In genomic region chr7:5051193-5052192, GRCm38 (mm10) we compare ENCODE assay signal across 8 mouse cellular contexts. TPM values are rescaled to one million over a fixed set of nuclear protein-coding genes. Genes with fewer than 3 reads are reported as not detected.
DNase-seq lines count a peak whose midpoint lies in the region; ATAC-seq and TF ChIP-seq lines count a peak whose summit lies in the region.

Zfp580 (plus strand) TSS chr7:5051538.

- no peaks in the 10 kb centered on the region for H3K36me3 ChIP-seq in forebrain, embryonic 12.5 days (replicated peaks)
- H3K36me3 ChIP-seq in heart, embryonic 15.5 days, result no peaks in the 10 kb centered on the region
- H3K36me3 ChIP-seq in liver, embryonic 15.5 days (replicated peaks), result no peaks in the 10 kb centered on the region
- no peaks in the 10 kb centered on the region for H3K36me3 ChIP-seq in neural tube, embryonic 11.5 days (ENCODE audit: control insufficient read depth, insufficient read depth, low read length)

- peak; percentile 84 for ATAC-seq in forebrain, embryonic 12.5 days (ENCODE audit: low FRiP score)
- ATAC-seq in heart, embryonic 15.5 days (replicated peaks; ENCODE audit: insufficient number of reproducible peaks, insufficient read depth, low FRiP score, low read depth), result peak; percentile 77
- ATAC-seq in liver, embryonic 15.5 days (ENCODE audit: insufficient read depth), result peak; percentile 61
- ATAC-seq in neural tube, embryonic 11.5 days (ENCODE audit: insufficient read depth, low FRiP score, low TSS enrichment), result peak; percentile 84

- peak within 1 kb of the TSS; percentile 69 for H3K4me3 ChIP-seq in bone marrow macrophage, adult 2 months (ENCODE audit: insufficient read depth, low read length)
- peak within 1 kb of the TSS; percentile 79 for H3K4me3 ChIP-seq in forebrain, embryonic 12.5 days (replicated peaks)
- H3K4me3 ChIP-seq in heart, embryonic 15.5 days, result peak within 1 kb of the TSS; percentile 89
- peak within 1 kb of the TSS; percentile 61 for H3K4me3 ChIP-seq in liver, embryonic 15.5 days (replicated peaks)
- H3K4me3 ChIP-seq in neural tube, embryonic 11.5 days (ENCODE audit: low read depth, low read length), result peak within 1 kb of the TSS; percentile 79

- no peak for TF ChIP-seq POLR2A in bone marrow macrophage, adult 2 months (IDR thresholded peaks at IDR 0.05; ENCODE audit: borderline replicate concordance, low read depth, low read length)

- DNase-seq in CD4-positive, CD25-positive, alpha-beta regulatory T cell, adult 2 months (ENCODE audit: low read depth, low spot score), result peak; percentile 76
- peak; percentile 82 for DNase-seq in kidney, postnatal 14 days
- peak; percentile 87 for DNase-seq in neural tube, embryonic 11.5 days (ENCODE audit: low spot score)
- DNase-seq in testis, postnatal 10 days (ENCODE audit: low spot score), result peak; percentile 85

- H3K4me1 ChIP-seq in bone marrow macrophage, adult 2 months (ENCODE audit: control insufficient read depth, insufficient read depth, low read length), result peaks cover 12% of the 10 kb centered on the region
- H3K4me1 ChIP-seq in forebrain, embryonic 12.5 days, result peaks cover 35% of the 10 kb centered on the region
- peaks cover 33% of the 10 kb centered on the region for H3K4me1 ChIP-seq in heart, embryonic 15.5 days (replicated peaks)
- H3K4me1 ChIP-seq in liver, embryonic 15.5 days (replicated peaks), result peaks cover 22% of the 10 kb centered on the region
- peaks cover 13% of the 10 kb centered on the region for H3K4me1 ChIP-seq in neural tube, embryonic 11.5 days (ENCODE audit: control insufficient read depth, insufficient read depth, low read length)

- no peaks in the 10 kb centered on the region for H3K9me3 ChIP-seq in forebrain, embryonic 12.5 days
- H3K9me3 ChIP-seq in heart, embryonic 15.5 days (replicated peaks), result no peaks in the 10 kb centered on the region
- H3K9me3 ChIP-seq in liver, embryonic 15.5 days (replicated peaks), result no peaks in the 10 kb centered on the region
- H3K9me3 ChIP-seq in neural tube, embryonic 11.5 days (ENCODE audit: control insufficient read depth, low read length), result no peaks in the 10 kb centered on the region

- peaks cover 51% of the 10 kb centered on the region for H3K27me3 ChIP-seq in forebrain, embryonic 12.5 days
- H3K27me3 ChIP-seq in heart, embryonic 15.5 days, result peaks cover 49% of the 10 kb centered on the region
- peaks cover 84% of the 10 kb centered on the region for H3K27me3 ChIP-seq in liver, embryonic 15.5 days
- H3K27me3 ChIP-seq in neural tube, embryonic 11.5 days (ENCODE audit: control insufficient read depth, insufficient read depth, low read length), result peaks cover 41% of the 10 kb centered on the region

- peak within 1 kb of the TSS; percentile 82 for H3K4me2 ChIP-seq in forebrain, embryonic 12.5 days
- peak within 1 kb of the TSS; percentile 96 for H3K4me2 ChIP-seq in heart, embryonic 15.5 days
- H3K4me2 ChIP-seq in liver, embryonic 15.5 days, result peak within 1 kb of the TSS; percentile 72
- H3K4me2 ChIP-seq in neural tube, embryonic 11.5 days (ENCODE audit: low read depth), result peak within 1 kb of the TSS; percentile 90

- WGBS in forebrain, embryonic 12.5 days, result 2% methylated on average over 64 of the region's 65 CpGs
- WGBS in heart, embryonic 15.5 days, result 2% methylated on average over 65 of the region's 65 CpGs
- WGBS in liver, embryonic 15.5 days (ENCODE audit: insufficient replicate concordance), result 1% methylated on average over 65 of the region's 65 CpGs
- WGBS in neural tube, embryonic 11.5 days, result 1% methylated on average over 64 of the region's 65 CpGs

- TF ChIP-seq CTCF in bone marrow macrophage, adult 2 months (IDR thresholded peaks at IDR 0.05; ENCODE audit: low read depth, low read length), result no peak

- H3K27ac ChIP-seq in bone marrow macrophage, adult 2 months (ENCODE audit: insufficient read depth, low read depth, low read length), result peak within 1 kb of the TSS; percentile 1; the same call in 1 of the 2 replicates
- peak within 1 kb of the TSS; percentile 80 for H3K27ac ChIP-seq in forebrain, embryonic 12.5 days
- peak within 1 kb of the TSS; percentile 68 for H3K27ac ChIP-seq in heart, embryonic 15.5 days
- no peak within 1 kb of the TSS for H3K27ac ChIP-seq in liver, embryonic 15.5 days (replicated peaks)
- H3K27ac ChIP-seq in neural tube, embryonic 11.5 days (ENCODE audit: low read depth, low read length), result peak within 1 kb of the TSS; percentile 67

- peak within 1 kb of the TSS; percentile 89 for H3K9ac ChIP-seq in forebrain, embryonic 12.5 days
- H3K9ac ChIP-seq in heart, embryonic 15.5 days, result peak within 1 kb of the TSS; percentile 82
- H3K9ac ChIP-seq in liver, embryonic 15.5 days, result peak within 1 kb of the TSS; percentile 50
- peak within 1 kb of the TSS; percentile 89 for H3K9ac ChIP-seq in neural tube, embryonic 11.5 days (ENCODE audit: low read length)

RNA-seq across cellular contexts. Expression of gene Zfp580, which starts in this region (rescaled TPM):
- polyA plus RNA-seq in bone marrow macrophage, adult 2 months (2012; ENCODE audit: insufficient read depth, insufficient read length, missing spikeins), result 6.1 and 7.7 TPM in 2 replicates
- polyA plus RNA-seq in forebrain, embryonic 12.5 days (2016; fragmentation: Nextera tagmentation; extraction: Ambion mirVana), result 44.9 and 46.3 TPM in 2 replicates
- 14.7 and 17.2 TPM in 2 replicates for polyA plus RNA-seq in heart, embryonic 15.5 days (2015; fragmentation: Nextera tagmentation; extraction: Ambion mirVana)
- polyA plus RNA-seq in liver, embryonic 15.5 days (2015; fragmentation: Nextera tagmentation; extraction: Ambion mirVana), result 1.7 and 2.0 TPM in 2 replicates
- polyA plus RNA-seq in neural tube, embryonic 11.5 days (2014; fragmentation: Nextera tagmentation; extraction: Ambion mirVana), result 42.3 and 48.9 TPM in 2 replicates
